Mouse (Mus musculus) cerebellum, adult 9-11 months (tissue): ENCODE results near the gene Olfr1242.

Experiments used
- DNase-seq: peaks from one replicate; pipeline ENCODE4 v3.0.0; 2022

Olfr1242 gene

DNA sequence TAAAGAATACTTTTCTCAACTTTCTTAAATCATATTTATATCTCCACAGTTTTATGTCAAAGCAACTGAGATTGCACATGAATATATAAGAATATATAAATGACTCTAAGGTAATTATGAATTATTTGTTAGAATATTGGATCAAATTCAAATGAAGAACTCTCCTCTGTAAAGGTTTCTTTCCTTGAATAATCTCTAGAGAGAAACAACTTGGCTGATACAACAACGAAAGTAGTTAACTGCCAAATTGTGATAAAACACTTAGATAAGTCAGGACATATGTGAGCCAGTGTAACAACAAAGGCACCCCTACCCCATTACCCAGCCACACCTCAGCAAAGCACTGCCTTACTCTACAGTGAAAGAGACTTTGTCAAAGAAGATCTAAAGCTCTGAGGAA lies at the start of gene Olfr1242:
Gene Olfr1242, minus strand, starts transcription at position 101 of the 400 bp plus-strand sequence.
- DNase-seq: no peak

DNA sequence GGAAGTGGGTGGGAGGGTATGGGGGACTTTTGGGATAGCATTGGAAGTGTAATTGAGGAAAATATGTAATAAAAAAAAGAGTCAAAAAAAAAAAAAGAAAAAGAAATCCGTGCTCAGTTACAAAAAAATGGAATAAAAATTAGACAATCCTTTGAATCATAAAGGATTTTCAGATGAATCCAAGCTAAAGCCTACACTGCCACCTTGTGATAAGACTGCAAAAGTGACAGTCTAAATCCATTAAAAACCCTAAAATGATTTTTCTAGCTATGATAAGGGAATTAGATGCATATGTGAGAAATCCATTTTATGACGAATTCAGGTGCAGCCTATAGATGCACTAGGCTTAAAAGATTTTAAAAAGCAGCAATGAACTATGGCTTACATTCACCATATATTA lies 46.4 kb upstream of the Olfr1242 start:
- no peak for DNase-seq

DNA sequence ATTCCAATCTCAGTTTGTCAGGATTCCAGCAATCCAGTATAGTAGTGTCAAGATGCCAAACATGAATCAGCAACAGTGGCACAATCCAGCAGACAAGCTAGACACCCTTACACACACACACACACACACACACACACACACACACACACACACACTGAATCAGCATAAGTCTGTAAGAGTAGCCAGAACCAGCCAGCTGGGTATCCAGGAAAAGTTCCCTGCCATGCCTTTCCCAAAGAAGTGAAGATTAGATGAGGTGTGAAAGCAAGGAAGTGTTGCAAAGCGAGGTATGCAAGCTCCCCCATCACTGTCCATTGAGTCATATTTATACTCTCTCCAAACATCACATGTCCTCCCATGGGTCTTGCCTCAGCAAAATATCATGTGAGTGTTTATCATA lies 41.8 kb upstream of the Olfr1242 start:
- DNase-seq: no peak

DNA sequence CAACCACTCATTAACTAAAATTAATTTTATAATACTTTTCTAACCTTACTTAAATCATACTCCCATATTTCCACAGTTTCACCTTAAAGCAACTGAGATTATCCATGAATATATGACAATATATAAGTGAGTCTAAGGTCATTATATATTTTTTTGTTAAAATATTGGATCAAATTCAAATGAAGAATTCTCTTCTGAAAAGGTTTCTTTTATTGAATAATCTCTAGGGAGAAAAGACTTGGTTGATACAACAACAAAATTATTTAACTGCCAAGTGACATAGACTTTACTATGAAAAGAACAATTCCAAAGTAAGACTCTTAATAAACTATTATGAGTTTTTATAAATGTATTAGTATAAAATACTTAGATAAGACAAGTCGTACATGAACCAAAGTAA lies 33.3 kb upstream of the Olfr1242 start, which contains the start of gene Olfr1243:
Gene Olfr1243, minus strand, starts transcription at position 101 of the 400 bp plus-strand sequence.
- no peak for DNase-seq

DNA sequence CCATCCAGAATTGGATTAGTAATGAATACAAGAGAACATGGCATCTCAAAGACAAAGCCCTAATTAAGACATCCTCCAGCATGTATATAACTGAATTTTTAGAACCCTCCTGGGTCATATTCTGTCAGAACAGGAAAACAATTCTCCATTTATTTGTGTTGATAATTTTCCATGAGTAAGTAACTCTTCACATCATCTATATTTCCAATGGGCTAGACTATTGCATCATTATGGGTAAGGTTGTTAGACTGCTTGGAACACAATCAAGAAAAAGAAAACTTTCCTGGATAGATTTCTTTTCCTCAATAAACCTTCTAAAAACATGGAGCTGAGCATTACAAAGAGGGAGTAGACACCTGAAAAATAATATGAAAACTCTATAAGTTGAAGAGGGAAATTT lies 11.1 kb downstream of the Olfr1242 start, which contains the start of gene Olfr1241:
Gene Olfr1241, minus strand, starts transcription at position 101 of the 400 bp plus-strand sequence.
- DNase-seq: no peak

DNA sequence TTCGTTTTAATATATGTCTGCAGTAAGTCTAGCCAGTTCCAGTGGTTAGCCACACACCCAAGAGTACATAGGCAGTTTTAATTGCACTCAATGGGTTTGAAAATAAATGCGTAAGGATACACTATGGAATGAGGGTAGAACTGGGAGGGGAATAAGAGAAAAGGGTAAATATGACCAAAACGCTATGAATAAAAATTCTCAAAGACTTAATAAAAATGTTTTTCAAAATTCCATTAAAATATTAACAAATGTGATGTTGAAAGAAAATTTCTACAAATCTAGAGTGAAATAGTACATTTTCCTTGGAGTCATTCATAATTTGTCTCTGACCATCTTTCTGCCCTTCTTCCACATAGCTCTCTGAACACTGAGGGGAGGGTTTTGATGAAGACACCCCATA lies 55.2 kb downstream of the Olfr1242 start, which contains the start of gene Olfr1240:
Gene Olfr1240, minus strand, starts transcription at position 101 of the 400 bp plus-strand sequence.
- DNase-seq: no peak
